Mouse (Mus musculus): ENCODE measurements around the gene Ets1.

- no peak for TF ChIP-seq POLR2A (IDR thresholded peaks at IDR 0.05; ENCODE audit: borderline replicate concordance, low read depth, low read length)
- no peak for TF ChIP-seq CTCF (IDR thresholded peaks at IDR 0.05; ENCODE audit: low read depth, low read length)
Observed at GRCm38 (mm10) chr9:32693411-32693810, 57.4 kb downstream of the Ets1 start.

Data from bone marrow macrophage, adult 2 months (primary cell).